20 mouse cellular contexts compared by ENCODE assay signal in genomic region chr6:8725610-8726009, GRCm38 (mm10). TPM values are rescaled to one million over a fixed set of nuclear protein-coding genes. Genes with fewer than 3 reads are reported as not detected.
A peak's percentile ranks its signal among the peaks of the same experiment; 100 is the strongest.
DNase-seq lines count a peak whose midpoint lies in the region; ATAC-seq and TF ChIP-seq lines count a peak whose summit lies in the region.
"Had no signal": no experiment of that assay in that cellular context is flagged by ENCODE, and none has a peak within 500 bp of the region (broad histone marks: within the 10 kb centered on the region; RNA-seq: fewer than 3 reads in every experiment).

No protein-coding gene starts in this region.

- no peaks in the 10 kb centered on the region for H3K36me3 ChIP-seq in embryonic facial prominence, embryonic 14.5 days (ENCODE audit: control insufficient read depth, insufficient read depth, low read length)
- no peaks in the 10 kb centered on the region for H3K36me3 ChIP-seq in embryonic facial prominence, embryonic 10.5 days (replicated peaks)
- no peaks in the 10 kb centered on the region for H3K36me3 ChIP-seq in forebrain, postnatal 0 days (ENCODE audit: insufficient read depth)
- H3K36me3 ChIP-seq in forebrain, embryonic 14.5 days (ENCODE audit: control insufficient read depth, insufficient read depth, low read length) = no peaks in the 10 kb centered on the region
- H3K36me3 ChIP-seq: embryonic facial prominence, embryonic 13.5 days; forebrain, embryonic 15.5 days; G1E had no signal

- H3K27me3 ChIP-seq in embryonic facial prominence, embryonic 14.5 days (replicated peaks; ENCODE audit: control insufficient read depth, insufficient read depth, low read length) = no peaks in the 10 kb centered on the region
- H3K27me3 ChIP-seq in embryonic facial prominence, embryonic 10.5 days (replicated peaks; ENCODE audit: low read depth, poor library complexity, severe bottlenecking) = no peaks in the 10 kb centered on the region
- no peaks in the 10 kb centered on the region for H3K27me3 ChIP-seq in forebrain, postnatal 0 days (ENCODE audit: insufficient read depth, low read length)
- no peaks in the 10 kb centered on the region for H3K27me3 ChIP-seq in forebrain, embryonic 14.5 days (replicated peaks; ENCODE audit: control insufficient read depth, insufficient read depth, low read length)
- H3K27me3 ChIP-seq: CH12.LX; embryonic facial prominence, embryonic 13.5 days; forebrain, embryonic 15.5 days; Patski had no signal

- ATAC-seq in embryonic facial prominence, embryonic 14.5 days (ENCODE audit: low read depth) = no peak
- peak; percentile 73; the same call in 1 of the 2 replicates for ATAC-seq in forebrain, postnatal 0 days
- no peak for ATAC-seq in forebrain, embryonic 14.5 days
- ATAC-seq: activated CD4-positive, CD25-positive, alpha-beta regulatory T cell, adult 4 months; CD4-positive, CD25-positive, alpha-beta regulatory T cell, adult 4 months; forebrain, embryonic 15.5 days; Patski had no signal

- H3K4me2 ChIP-seq in embryonic facial prominence, embryonic 14.5 days (ENCODE audit: low read depth, low read length) = no peak overlapping the region
- no peak overlapping the region for H3K4me2 ChIP-seq in forebrain, postnatal 0 days (ENCODE audit: low read depth)
- H3K4me2 ChIP-seq in forebrain, embryonic 14.5 days (ENCODE audit: low read length) = no peak overlapping the region
- H3K4me2 ChIP-seq: embryonic facial prominence, embryonic 13.5 days; forebrain, embryonic 15.5 days had no signal

- no peak for TF ChIP-seq CTCF in forebrain, postnatal 0 days (IDR thresholded peaks at IDR 0.05; ENCODE audit: low read depth)

- peak; percentile 54 to 68 for DNase-seq in cerebellum, postnatal 10 days
- DNase-seq in cerebellum, adult 8-10 months = no peak
- DNase-seq in embryonic facial prominence, embryonic 14.5 days (ENCODE audit: low spot score) = peak; percentile 6
- DNase-seq in embryonic facial prominence, embryonic 10.5 days (ENCODE audit: low spot score) = no peak
- no peak for DNase-seq in forebrain, postnatal 0 days
- no peak for DNase-seq in forebrain, embryonic 14.5 days (ENCODE audit: low spot score)
- DNase-seq: adrenal gland, adult 8-10 months; adrenal gland, postnatal 14 days; adrenal gland, postnatal 36 days; B cell, adult 2 months; cerebellum, adult 11-12 months; cerebellum, adult 9-10 months; cerebellum, postnatal 25 days had no signal

- H3K4me1 ChIP-seq in embryonic facial prominence, embryonic 14.5 days (ENCODE audit: control insufficient read depth, insufficient read depth, low read length) = no peaks in the 10 kb centered on the region
- H3K4me1 ChIP-seq in embryonic facial prominence, embryonic 10.5 days = no peaks in the 10 kb centered on the region
- H3K4me1 ChIP-seq in forebrain, postnatal 0 days (ENCODE audit: insufficient read depth) = no peaks in the 10 kb centered on the region
- no peaks in the 10 kb centered on the region for H3K4me1 ChIP-seq in forebrain, embryonic 14.5 days (ENCODE audit: control insufficient read depth, insufficient read depth, low read length)
- H3K4me1 ChIP-seq: embryonic facial prominence, embryonic 13.5 days; forebrain, embryonic 15.5 days had no signal

- H3K9me3 ChIP-seq in embryonic facial prominence, embryonic 14.5 days (ENCODE audit: control insufficient read depth, low read length) = 0 out of 2 replicates have a peak, but pooled peaks cover 4% of the 10 kb centered on the region
- H3K9me3 ChIP-seq in embryonic facial prominence, embryonic 10.5 days = no peaks in the 10 kb centered on the region
- no peaks in the 10 kb centered on the region for H3K9me3 ChIP-seq in forebrain, postnatal 0 days (ENCODE audit: low read length)
- H3K9me3 ChIP-seq in forebrain, embryonic 14.5 days (replicated peaks; ENCODE audit: control insufficient read depth, low read length) = no peaks in the 10 kb centered on the region
- H3K9me3 ChIP-seq: forebrain, embryonic 15.5 days; G1E had no signal

- no peak overlapping the region for H3K27ac ChIP-seq in embryonic facial prominence, embryonic 14.5 days (replicated peaks; ENCODE audit: low read depth, low read length)
- no peak overlapping the region for H3K27ac ChIP-seq in embryonic facial prominence, embryonic 10.5 days (replicated peaks)
- H3K27ac ChIP-seq in forebrain, postnatal 0 days (ENCODE audit: low read depth, low read length) = no peak overlapping the region
- no peak overlapping the region for H3K27ac ChIP-seq in forebrain, embryonic 14.5 days (ENCODE audit: low read depth, low read length)
- H3K27ac ChIP-seq: embryonic facial prominence, embryonic 13.5 days; forebrain, embryonic 15.5 days had no signal

- H3K4me3 ChIP-seq in embryonic facial prominence, embryonic 14.5 days (ENCODE audit: low read depth, low read length) = no peak overlapping the region
- no peak overlapping the region for H3K4me3 ChIP-seq in embryonic facial prominence, embryonic 10.5 days
- H3K4me3 ChIP-seq in forebrain, postnatal 0 days (ENCODE audit: low read depth, low read length) = no peak overlapping the region
- no peak overlapping the region for H3K4me3 ChIP-seq in forebrain, embryonic 14.5 days (ENCODE audit: low read depth, low read length)
- H3K4me3 ChIP-seq: embryonic facial prominence, embryonic 13.5 days; forebrain, embryonic 15.5 days had no signal

- no peak overlapping the region for H3K9ac ChIP-seq in embryonic facial prominence, embryonic 14.5 days (ENCODE audit: low read depth, low read length)
- no peak overlapping the region for H3K9ac ChIP-seq in forebrain, postnatal 0 days
- no peak overlapping the region for H3K9ac ChIP-seq in forebrain, embryonic 14.5 days (ENCODE audit: low read length)
- H3K9ac ChIP-seq: embryonic facial prominence, embryonic 13.5 days; forebrain, embryonic 15.5 days had no signal

- 39% methylated on average over 1 of the region's 1 CpGs for WGBS in embryonic facial prominence, embryonic 14.5 days
- 81% methylated on average over 1 of the region's 1 CpGs for WGBS in embryonic facial prominence, embryonic 10.5 days
- 57% methylated on average over 1 of the region's 1 CpGs for WGBS in forebrain, postnatal 0 days
- WGBS in forebrain, embryonic 14.5 days = 76% methylated on average over 1 of the region's 1 CpGs

RNA-seq across cellular contexts. Expression of gene Ica1, which starts 52.7 kb away (rescaled TPM):
- 16.1 and 16.3 TPM in 2 replicates for polyA plus RNA-seq in embryonic facial prominence, embryonic 14.5 days (2014; fragmentation: Nextera tagmentation; extraction: Ambion mirVana)
- 16.0 and 16.7 TPM in 2 replicates for polyA plus RNA-seq in embryonic facial prominence, embryonic 10.5 days (2016; fragmentation: Nextera tagmentation; extraction: Ambion mirVana)
- total RNA-seq in forebrain, postnatal 0 days (2014; rRNA removed) = 64.4 and 72.5 TPM in 2 replicates
- 92.0 and 98.6 TPM in 2 replicates for polyA plus RNA-seq in forebrain, postnatal 0 days (2015; fragmentation: Nextera tagmentation; extraction: Ambion mirVana)
- 44.0 and 48.4 TPM in 2 replicates for polyA plus RNA-seq in forebrain, embryonic 14.5 days (2014; fragmentation: Nextera tagmentation; extraction: Ambion mirVana)

Comparison
In these comparisons a context has a peak if more than half of its experiments do, and no peak if none do; other contexts are left out.
1. DNase-seq: peak in cerebellum, postnatal 10 days (2 of 2) and embryonic facial prominence, embryonic 14.5 days (single experiment); none in cerebellum, adult 8-10 months (single experiment), embryonic facial prominence, embryonic 10.5 days (single experiment), forebrain, postnatal 0 days (single experiment) and forebrain, embryonic 14.5 days (single experiment).